Mouse (Mus musculus) brain, adult 2 months (tissue): ENCODE measurements around the gene Gm36210.
"Not testable (repeated sequence)": the region's sequence is repeated elsewhere in the genome, so short reads cannot be mapped to it uniquely, and the experiment has no call there.

Experiments
- DNase-seq: peaks from one replicate; pipeline ENCODE4 v3.0.0; 2011; ENCODE audit warnings: low read depth, low spot score

Gm36210 gene

DNA sequence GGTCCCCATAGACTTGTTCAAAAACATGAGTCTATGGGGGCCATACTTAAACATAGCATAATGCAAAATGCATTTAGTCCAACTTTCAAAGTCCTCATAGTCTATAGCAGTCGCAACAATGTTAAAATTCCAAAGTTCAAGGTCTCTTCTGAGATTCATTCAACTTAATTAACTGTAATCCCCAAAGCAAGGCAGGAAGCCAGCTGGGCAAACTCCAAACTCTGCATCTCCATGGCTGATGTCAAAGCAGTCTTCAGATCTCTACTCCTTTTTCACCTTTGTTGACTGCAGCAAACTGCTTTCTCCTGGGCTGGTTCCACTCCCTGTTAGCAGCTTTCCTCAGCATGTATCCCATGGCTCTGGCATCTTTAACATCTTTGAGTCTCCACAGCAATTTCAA is 27.3 kb downstream of the Gm36210 start:
- DNase-seq, result not testable (repeated sequence)

- DNase-seq, result no peak
Observed at GRCm38 (mm10) chr7:4878186-4878585, 28.1 kb downstream of the Gm36210 start.

DNA sequence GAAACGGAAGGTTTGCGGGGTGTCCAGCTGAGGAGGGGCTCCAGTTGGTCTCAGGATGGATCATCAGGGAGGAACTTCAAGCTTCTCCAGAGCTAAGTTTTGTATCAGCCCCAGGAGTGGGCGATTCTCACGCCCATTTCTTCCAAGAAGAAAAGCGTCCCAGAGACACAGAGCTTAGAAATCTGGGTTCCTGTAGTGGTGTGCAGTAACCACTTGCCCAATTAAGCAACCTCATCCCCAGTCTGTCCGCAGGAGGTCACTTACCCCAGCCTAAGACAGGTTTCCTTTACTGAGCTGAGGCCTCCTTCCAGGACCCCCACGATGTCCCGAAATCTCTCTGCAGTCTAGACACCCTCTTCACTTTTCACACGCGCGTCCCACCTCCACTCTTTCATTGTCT is 29.1 kb downstream of the Gm36210 start:
- DNase-seq, result no peak

- peak; percentile 99 for DNase-seq
Observed at GRCm38 (mm10) chr7:4876753-4877221, 29.5 kb downstream of the Gm36210 start, which contains the start of gene Isoc2a. Gene Isoc2a, plus strand, starts transcription at chr7:4877153.

DNA sequence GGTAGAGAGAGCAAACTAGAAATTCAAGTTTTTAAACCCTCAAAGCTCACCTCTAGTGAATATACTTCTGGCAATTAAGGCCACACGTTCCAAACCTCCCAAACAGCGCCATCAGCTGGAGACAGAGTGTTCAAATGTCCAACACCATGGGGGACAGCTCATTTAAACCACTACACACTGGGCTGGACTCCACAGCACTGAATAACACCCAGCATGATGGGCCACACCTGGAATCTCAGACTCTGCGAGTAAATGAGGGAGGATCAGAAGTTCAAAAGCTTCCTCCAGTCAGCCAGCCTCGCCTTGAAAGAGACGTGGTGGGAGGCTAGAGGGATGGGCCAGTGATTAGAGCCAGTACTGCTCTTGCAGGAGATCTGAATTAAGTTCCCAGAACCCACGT is 36.2 kb downstream of the Gm36210 start, which contains the start of gene Isoc2b:
Gene Isoc2b (minus strand): TSS at position 126 of the 400 bp plus-strand sequence.
- DNase-seq, result no peak

DNA sequence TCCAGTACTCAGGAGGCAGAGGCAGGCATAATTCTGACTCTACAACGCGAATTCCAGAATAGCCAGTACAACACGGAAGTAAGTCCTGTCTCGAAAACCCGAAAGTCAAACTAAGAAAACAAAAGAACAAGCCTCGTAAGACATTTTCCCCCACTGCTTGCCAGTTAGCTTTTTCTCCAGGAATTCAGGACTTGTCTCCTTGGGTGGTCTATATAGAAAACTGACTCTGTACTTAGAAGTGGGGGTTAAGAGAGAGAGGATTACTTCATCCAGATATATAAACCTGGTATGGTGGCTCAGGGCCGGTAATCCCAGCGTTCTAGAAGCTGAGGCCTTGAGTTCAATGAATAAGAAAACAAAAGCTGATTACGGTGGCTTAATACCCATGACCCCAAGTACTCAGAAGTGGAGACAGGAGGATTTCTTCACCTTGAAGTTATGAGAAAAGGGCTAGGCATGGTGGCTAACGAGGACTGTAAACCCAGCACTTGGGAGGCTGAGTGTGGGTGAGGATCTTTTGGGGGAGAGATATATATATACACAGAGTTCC is 39.6 kb downstream of the Gm36210 start:
- peak; percentile 10 for DNase-seq

DNA sequence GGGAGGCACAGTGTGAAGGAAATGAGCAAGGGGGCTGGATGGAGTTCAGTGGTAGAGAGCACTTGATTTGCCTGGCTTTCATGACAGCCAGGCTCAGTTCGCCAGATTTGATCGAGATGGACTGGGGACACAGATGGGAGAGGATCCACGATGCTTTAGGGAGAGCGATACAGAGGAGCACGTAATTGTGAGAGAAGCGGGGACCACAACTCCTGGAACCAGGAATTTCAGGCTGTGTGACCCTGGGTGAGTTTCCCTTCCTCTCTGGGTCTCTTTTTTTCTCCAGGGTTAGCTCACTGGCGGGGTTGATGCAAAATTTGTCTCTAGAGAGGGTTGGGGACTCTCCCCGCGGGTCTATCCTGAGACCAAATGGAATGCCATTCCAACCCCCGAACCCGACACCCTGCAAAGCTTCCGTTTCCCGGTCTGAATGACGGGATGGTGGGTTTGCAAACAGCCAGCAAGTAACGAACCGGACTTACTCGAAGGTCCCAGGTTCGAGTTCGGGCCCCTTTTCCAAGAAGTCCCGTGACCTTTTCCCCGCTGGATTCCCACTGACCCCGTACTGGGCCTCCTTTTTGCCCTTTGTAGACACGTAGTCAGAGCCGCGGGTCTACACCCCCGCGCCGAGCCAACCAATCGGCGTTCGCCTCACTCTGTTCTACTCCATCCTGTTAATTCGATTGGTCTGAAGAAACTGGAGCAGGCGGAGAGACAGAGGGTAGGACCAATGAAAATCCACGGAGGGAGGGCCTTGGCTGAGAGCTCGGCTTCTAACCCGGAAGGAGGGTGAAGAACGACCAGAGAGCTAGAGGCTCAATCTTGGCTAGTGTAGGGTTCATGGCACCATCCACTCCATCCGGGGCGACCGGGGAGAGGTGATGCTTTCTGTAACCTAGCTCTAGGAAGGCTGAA is 40.5 kb downstream of the Gm36210 start:
- DNase-seq, result peak; percentile 99

- DNase-seq, result peak; percentile 62
Observed at GRCm38 (mm10) chr7:4865090-4865489, 41.2 kb downstream of the Gm36210 start.

DNA sequence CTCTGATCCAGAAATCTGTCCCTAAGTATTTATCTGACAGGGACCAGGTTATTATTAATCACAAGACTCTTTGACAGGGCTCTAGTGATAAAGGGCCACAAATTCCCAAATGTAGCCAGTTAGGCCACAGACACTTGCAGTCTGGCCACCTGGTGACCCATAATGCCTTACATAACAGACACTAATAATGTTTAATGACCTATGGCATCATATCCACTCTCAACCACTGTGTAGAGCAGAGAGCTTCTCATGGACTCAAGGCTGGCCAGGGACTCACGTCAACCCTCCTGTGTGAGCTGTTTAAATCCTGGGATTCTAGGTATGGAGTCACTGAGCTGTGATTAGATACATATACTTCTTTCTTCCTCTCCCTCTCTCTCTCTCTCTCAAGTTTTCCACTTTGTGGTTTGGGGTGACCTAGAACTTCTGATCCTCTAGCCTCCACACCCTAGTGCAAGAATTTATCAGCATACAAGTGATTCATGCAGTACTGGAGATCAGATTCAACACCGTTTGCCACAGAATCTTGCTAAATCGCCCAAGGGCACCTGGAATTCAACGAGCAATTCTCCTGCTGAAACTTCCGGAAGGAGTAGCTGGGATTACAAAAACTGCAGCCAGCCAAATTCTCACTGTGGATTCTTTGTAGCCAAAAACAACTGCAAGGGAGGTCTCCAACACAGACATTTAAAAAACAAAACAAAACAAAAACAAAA is 42.0 kb downstream of the Gm36210 start:
- DNase-seq, result no peak

DNA sequence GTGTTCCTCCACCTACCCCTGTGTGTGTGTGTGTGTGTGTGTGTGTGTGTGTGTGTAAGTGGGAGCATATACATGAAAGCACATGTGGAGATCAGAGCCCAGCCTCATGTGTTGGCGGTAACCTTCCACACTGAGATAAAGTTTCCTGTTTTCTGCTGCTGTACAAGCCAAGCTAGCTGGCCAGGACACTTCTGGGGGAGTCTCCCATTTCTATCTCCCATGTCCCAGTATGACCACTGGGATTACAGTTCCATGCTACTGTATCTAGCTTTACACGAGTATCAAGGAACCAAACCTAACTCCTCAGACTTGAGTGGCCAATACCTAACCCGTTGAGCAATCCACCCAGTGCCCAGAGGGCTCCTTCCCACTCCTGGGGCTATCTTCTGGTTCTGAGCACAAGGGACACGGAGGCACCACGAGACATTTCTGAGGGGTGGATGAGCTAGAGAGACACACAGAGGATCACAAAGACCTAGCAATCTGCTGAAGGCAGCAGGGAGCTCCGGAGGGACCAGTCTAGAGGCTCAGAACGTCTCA is 42.7 kb downstream of the Gm36210 start:
- DNase-seq, result no peak

- peak; percentile 72 for DNase-seq
Observed at GRCm38 (mm10) chr7:4863041-4863440, 43.3 kb downstream of the Gm36210 start.

DNA sequence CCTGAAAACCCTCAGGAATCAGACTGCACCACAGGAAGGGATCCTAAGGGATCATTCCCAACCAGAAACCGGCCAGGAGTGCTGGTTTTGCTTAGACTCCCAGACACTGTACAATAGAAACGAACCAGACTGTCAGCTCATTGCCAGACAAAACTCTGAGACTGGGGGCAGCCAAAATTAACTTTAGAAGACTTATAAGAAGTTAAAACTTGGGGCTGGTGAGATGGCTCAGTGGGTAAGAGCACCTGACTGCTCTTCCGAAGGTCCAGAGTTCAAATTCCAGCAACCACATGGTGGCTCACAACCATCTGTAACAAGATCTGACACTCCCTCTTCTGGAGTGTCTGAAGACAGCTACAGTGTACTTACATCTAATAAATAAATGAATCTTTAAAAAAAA is 45.4 kb downstream of the Gm36210 start:
- not testable (repeated sequence) for DNase-seq

GRCm38 (mm10) chr7:4859418-4859978 is 46.8 kb downstream of the Gm36210 start:
- no peak for DNase-seq

- no peak for DNase-seq
Observed at GRCm38 (mm10) chr7:4857321-4857720, 49.0 kb downstream of the Gm36210 start.

GRCm38 (mm10) chr7:4856508-4856907 is 49.8 kb downstream of the Gm36210 start:
- no peak for DNase-seq

GRCm38 (mm10) chr7:4853613-4854012 is 52.7 kb downstream of the Gm36210 start:
- no peak for DNase-seq

GRCm38 (mm10) chr7:4851315-4851688 is 55.0 kb downstream of the Gm36210 start:
- no peak for DNase-seq

DNA sequence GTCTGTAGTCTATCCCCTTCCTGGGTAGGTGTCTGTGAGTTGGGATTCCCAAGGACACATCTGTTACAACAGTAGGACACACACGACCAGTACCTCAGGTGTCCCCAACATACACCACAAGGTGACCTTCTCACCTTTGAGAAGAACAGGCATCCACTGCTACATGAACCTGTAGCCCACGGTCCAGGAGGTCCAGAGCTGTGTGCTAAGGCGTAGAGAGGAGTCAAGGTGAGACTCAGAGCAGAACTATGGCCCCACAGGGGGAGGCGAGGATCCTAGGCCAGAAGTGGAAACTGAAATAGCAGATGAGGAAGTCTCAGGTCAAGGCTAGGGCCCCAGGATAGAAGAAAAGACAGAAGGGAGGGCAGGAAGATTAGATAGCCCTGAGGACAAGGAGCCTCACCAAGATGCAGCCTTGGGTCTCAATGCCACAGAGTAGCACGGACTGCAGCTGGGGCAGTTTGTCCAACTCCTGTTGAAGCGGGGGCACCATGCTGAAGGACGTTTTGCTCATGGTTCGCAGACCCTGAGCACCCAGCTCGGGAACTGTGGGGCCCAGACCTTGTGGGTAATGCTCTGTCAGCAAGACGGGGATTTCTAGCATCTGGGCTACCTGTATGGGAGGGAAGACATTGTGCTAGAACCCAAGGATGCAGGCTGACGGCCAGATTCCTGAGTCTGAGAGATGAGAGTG is 55.5 kb downstream of the Gm36210 start:
- no peak for DNase-seq

GRCm38 (mm10) chr7:4849372-4849771 is 56.9 kb downstream of the Gm36210 start:
- DNase-seq, result no peak
